Mouse (Mus musculus) liver, postnatal 0 days (tissue): ENCODE measurements at regions not wholly inside any gene's neighbourhood (a gene's known extent, or its start where the extent isn't known, plus 50 kb on each side); places are given as distances from the start of the nearest gene placed in this dataset.

Experiments used
- ATAC-seq: fragments of 200-750 bp; cut with Nextera tagmentation; 2 replicates; pipeline ENCODE4 v1.8.0; 2017; ENCODE audit warnings: mild to moderate bottlenecking, moderate library complexity
- DNase-seq: peaks from one replicate; pipeline ENCODE4 v3.0.0-alpha.2; 2016
- H3K27ac ChIP-seq: fragments of 300-500 bp; sonication (generic); 2 replicates; pipeline ENCODE4 v1.5.1; 2014; ENCODE audit warnings: antibody characterized with exemption, moderate library complexity, mild to moderate bottlenecking, low read depth
- H3K27me3 ChIP-seq: fragments of 300-500 bp; sonication (generic); 2 replicates; pipeline ENCODE4 v1.6.1; 2014; ENCODE audit warnings: low read length, control low read depth, mixed read lengths; ENCODE audit not compliant: insufficient read depth
- H3K36me3 ChIP-seq: fragments of 300-500 bp; sonication (generic); replicated peaks from 2 replicates; pipeline ENCODE4 v1.6.1; 2014; ENCODE audit warnings: mild to moderate bottlenecking, control low read depth, low read length, moderate library complexity, mixed read lengths; ENCODE audit not compliant: insufficient read depth
- H3K4me1 ChIP-seq: fragments of 300-500 bp; sonication (generic); 2 replicates; pipeline ENCODE4 v1.6.1; 2014; ENCODE audit warnings: antibody characterized with exemption, mild to moderate bottlenecking, control low read depth; ENCODE audit not compliant: insufficient read depth
- H3K4me2 ChIP-seq: fragments of 300-500 bp; sonication (generic); 2 replicates; pipeline ENCODE4 v1.6.1; 2014; ENCODE audit warnings: low read depth, mild to moderate bottlenecking, low read length, moderate library complexity, mixed read lengths
- H3K4me3 ChIP-seq: fragments of 300-500 bp; sonication (generic); 2 replicates; pipeline ENCODE4 v1.5.1; 2014; ENCODE audit warnings: low read depth, low read length
- H3K9ac ChIP-seq: fragments of 300-500 bp; sonication (generic); replicated peaks from 2 replicates; pipeline ENCODE4 v1.6.1; 2014; ENCODE audit warnings: mild to moderate bottlenecking, moderate library complexity
- H3K9me3 ChIP-seq: fragments of 300-500 bp; sonication (generic); 2 replicates; pipeline ENCODE4 v1.6.1; 2016; ENCODE audit warnings: mild to moderate bottlenecking, control low read depth, low read length, mixed read lengths
- CTCF ChIP-seq: sonication (generic); IDR thresholded peaks from 2 replicates; pipeline ENCODE4 v1.5.1; 2016; ENCODE audit warnings: antibody characterized with exemption, low read depth
- EP300 ChIP-seq: IDR thresholded peaks from 2 replicates; pipeline ENCODE4 v1.6.1; 2016; ENCODE audit warnings: antibody characterized with exemption, low read depth, mild to moderate bottlenecking
- WGBS: fragments of 180-500 bp; shearing (Covaris S2); extraction: QIAGEN DNeasy Blood & Tissue Kit; methylation state at CpG from one replicate; pipeline ENCODE4 v1.1.7; 2014; ENCODE audit not compliant: insufficient replicate concordance; 5-methylcytosine and 5-hydroxymethylcytosine counted together

GRCm38 (mm10) chr7:113642540-113642939, 123.3 kb upstream of the Spon1 start:
- no peaks in the 10 kb centered on the region for H3K27me3 ChIP-seq
- no peaks in the 10 kb centered on the region for H3K4me1 ChIP-seq
- ATAC-seq (no peak), DNase-seq (no peak)
- no peak overlapping the region for H3K4me3 ChIP-seq
- no peak overlapping the region for H3K27ac ChIP-seq
- H3K9ac ChIP-seq, result no peak overlapping the region
- no peaks in the 10 kb centered on the region for H3K9me3 ChIP-seq
- no peaks in the 10 kb centered on the region for H3K36me3 ChIP-seq
- 84% methylated on average over 7 of the region's 7 CpGs for WGBS
- TF ChIP-seq CTCF (no peak), EP300 (no peak)
- H3K4me2 ChIP-seq, result no peak overlapping the region

- no peak overlapping the region for H3K4me2 ChIP-seq
- TF ChIP-seq EP300 (no peak), CTCF (no peak)
- H3K27me3 ChIP-seq, result no peaks in the 10 kb centered on the region
- H3K4me3 ChIP-seq, result no peak overlapping the region
- H3K9me3 ChIP-seq, result no peaks in the 10 kb centered on the region
- H3K9ac ChIP-seq, result no peak overlapping the region
- H3K36me3 ChIP-seq, result no peaks in the 10 kb centered on the region
- no peak overlapping the region for H3K27ac ChIP-seq
- ATAC-seq (no peak), DNase-seq (no peak)
- no peaks in the 10 kb centered on the region for H3K4me1 ChIP-seq
- WGBS, result 69% methylated on average over 1 of the region's 2 CpGs
These were observed 115.2 kb upstream of the Spon1 start for GRCm38 (mm10) chr7:113650631-113651030.

- Histone ChIP-seq H3K4me1 (no peaks in the 10 kb centered on the region), H3K4me2 (no peak overlapping the region), H3K4me3 (no peak overlapping the region), H3K36me3 (no peaks in the 10 kb centered on the region), H3K9me3 (no peaks in the 10 kb centered on the region), H3K27me3 (no peaks in the 10 kb centered on the region), H3K27ac (no peak overlapping the region), H3K9ac (no peak overlapping the region)
- DNase-seq (no peak), ATAC-seq (no peak)
- 52% methylated on average over 1 of the region's 1 CpGs for WGBS
- TF ChIP-seq EP300 (no peak), CTCF (no peak)
These were observed 114.1 kb upstream of the Spon1 start for GRCm38 (mm10) chr7:113651696-113652095.

- H3K27ac ChIP-seq, result no peak overlapping the region
- ATAC-seq, result no peak
- 29% methylated on average over 5 of the region's 5 CpGs for WGBS
- peak; percentile 36 for DNase-seq
- no peaks in the 10 kb centered on the region for H3K36me3 ChIP-seq
- no peak overlapping the region for H3K4me3 ChIP-seq
- no peak overlapping the region for H3K9ac ChIP-seq
- no peaks in the 10 kb centered on the region for H3K27me3 ChIP-seq
- H3K4me2 ChIP-seq, result no peak overlapping the region
- no peaks in the 10 kb centered on the region for H3K9me3 ChIP-seq
- H3K4me1 ChIP-seq, result no peaks in the 10 kb centered on the region
- TF ChIP-seq CTCF (peak; percentile 66), EP300 (no peak)
These were observed 112.7 kb upstream of the Spon1 start for GRCm38 (mm10) chr7:113653130-113653529.

- H3K27ac ChIP-seq, result no peak overlapping the region
- no peaks in the 10 kb centered on the region for H3K4me1 ChIP-seq
- H3K9ac ChIP-seq, result no peak overlapping the region
- H3K36me3 ChIP-seq, result no peaks in the 10 kb centered on the region
- WGBS, result 61% methylated on average over 5 of the region's 5 CpGs
- TF ChIP-seq CTCF, result no peak
- no peak for TF ChIP-seq EP300
- H3K4me3 ChIP-seq, result no peak overlapping the region
- no peaks in the 10 kb centered on the region for H3K9me3 ChIP-seq
- no peak for ATAC-seq
- H3K27me3 ChIP-seq, result no peaks in the 10 kb centered on the region
- no peak overlapping the region for H3K4me2 ChIP-seq
- no peak for DNase-seq
These were observed 110.5 kb upstream of the Spon1 start for GRCm38 (mm10) chr7:113655336-113655735.

GRCm38 (mm10) chr7:113672779-113673595, 92.8 kb upstream of the Spon1 start:
- Histone ChIP-seq H3K4me1 (no peaks in the 10 kb centered on the region), H3K27ac (no peak overlapping the region), H3K4me2 (no peak overlapping the region), H3K9me3 (no peaks in the 10 kb centered on the region), H3K36me3 (no peaks in the 10 kb centered on the region), H3K27me3 (no peaks in the 10 kb centered on the region), H3K4me3 (no peak overlapping the region), H3K9ac (no peak overlapping the region)
- WGBS, result 76% methylated on average over 18 of the region's 18 CpGs
- no peak for TF ChIP-seq CTCF
- TF ChIP-seq EP300, result no peak
- no peak for ATAC-seq
- DNase-seq, result no peak
